Mouse (Mus musculus) ES-E14 (cell line): ENCODE data around the gene 1700069L16Rik.

Experiments used
- CHD2 ChIP-seq: IDR thresholded peaks from 2 replicates; pipeline ENCODE4 v1.6.1; 2014; ENCODE audit warnings: mild to moderate bottlenecking, low read depth, low read length, inconsistent platforms
- HCFC1 ChIP-seq: IDR thresholded peaks from 2 replicates; pipeline ENCODE4 v1.6.1; 2012; ENCODE audit warnings: low read length, inconsistent platforms, borderline replicate concordance; ENCODE audit not compliant: insufficient read depth
- MAFK ChIP-seq: IDR thresholded peaks from 2 replicates; pipeline ENCODE4 v1.6.1; 2014; ENCODE audit warnings: mild to moderate bottlenecking, low read depth, low read length, inconsistent platforms; ENCODE audit not compliant: insufficient read depth
- ZC3H11A ChIP-seq: IDR thresholded peaks from 2 replicates; pipeline ENCODE4 v1.6.1; 2012; ENCODE audit warnings: low read depth, mild to moderate bottlenecking, inconsistent platforms, low read length, borderline replicate concordance
- ZNF384 ChIP-seq: IDR thresholded peaks from 2 replicates; pipeline ENCODE4 v1.6.1; 2012; ENCODE audit warnings: low read depth, low read length, inconsistent platforms

GRCm38 (mm10) chr5:113672456-113672855 is 52.1 kb downstream of the 1700069L16Rik start:
- TF ChIP-seq HCFC1 (no peak), ZNF384 (no peak), ZC3H11A (no peak), CHD2 (no peak), MAFK (no peak)
